Mouse (Mus musculus): ENCODE data around the gene Trim34a.
"Not testable (repeated sequence)": the region's sequence is repeated elsewhere in the genome, so short reads cannot be mapped to it uniquely, and the experiment has no call there.

Gene Trim34a

DNA sequence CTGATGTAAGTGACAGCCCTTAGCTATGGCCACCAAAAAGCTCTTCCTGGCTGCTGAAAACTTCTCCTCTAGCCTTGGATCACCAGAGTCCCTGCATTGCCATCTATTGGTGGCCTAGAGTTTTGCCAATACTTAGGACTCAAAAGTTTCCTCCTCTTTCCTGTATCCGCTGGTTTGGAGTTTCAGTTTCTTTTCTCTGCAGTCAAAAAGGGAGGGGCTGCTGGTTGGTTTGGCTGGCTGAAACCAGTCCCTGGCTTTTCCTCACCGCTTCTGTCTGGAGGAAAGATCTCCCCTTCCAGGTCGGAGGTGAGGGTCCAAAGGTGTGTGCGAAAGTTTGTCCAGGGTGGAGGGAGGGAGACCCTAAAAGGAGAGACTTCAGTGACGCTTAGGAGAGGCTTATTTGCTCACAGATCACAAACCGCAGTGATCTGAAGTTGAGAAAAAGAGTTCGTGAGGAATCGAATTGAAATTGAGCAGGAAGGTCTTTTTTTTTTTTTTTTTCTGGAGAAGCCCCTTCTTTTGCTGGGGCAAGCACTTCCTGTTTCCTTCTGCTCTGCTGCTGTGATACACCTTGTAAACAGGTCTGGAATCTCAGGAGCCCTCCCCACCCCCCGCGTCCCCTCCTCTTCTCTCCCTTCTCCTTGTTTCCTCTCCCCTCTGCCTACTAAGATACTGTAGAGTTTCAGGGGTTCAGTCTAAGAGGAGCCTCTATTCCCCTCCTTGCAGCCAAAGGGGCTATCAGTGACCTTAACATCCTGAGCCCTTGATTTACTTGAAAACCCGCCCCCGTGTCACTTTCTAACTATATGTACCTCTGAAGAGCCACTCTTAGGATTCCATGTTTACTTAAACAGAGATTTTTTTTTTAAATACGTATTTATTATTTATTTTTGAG is at the start of gene Trim34a:
Gene Trim34a, plus strand, starts transcription at position 171 of the 895 bp plus-strand sequence.
- peak; percentile 91 for DNase-seq (ENCODE audit: low read depth)

DNA sequence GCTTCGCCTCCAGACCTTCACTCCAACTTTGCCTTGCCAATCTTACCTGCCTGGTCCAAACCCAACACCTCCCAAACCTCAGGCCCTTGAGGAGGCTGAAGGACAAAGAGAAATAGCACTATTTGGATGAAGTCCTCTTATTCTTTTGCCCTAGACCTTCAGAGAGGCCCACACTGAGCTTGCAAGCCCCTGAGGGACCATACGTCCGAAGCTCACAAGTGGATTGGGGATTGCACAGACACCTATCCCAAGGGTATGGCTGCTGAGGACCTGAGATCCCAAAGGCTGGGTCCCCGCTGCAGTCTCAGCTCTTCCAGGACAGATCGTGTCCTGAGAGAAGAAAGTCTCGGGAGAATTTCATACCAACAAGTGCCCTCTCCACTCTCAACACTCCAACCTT is 48.4 kb upstream of the Trim34a start, which contains the start of gene Olfr649:
Gene Olfr649, minus strand, starts transcription at position 101 of the 400 bp plus-strand sequence.
- DNase-seq (ENCODE audit: low read depth) = no peak

DNA sequence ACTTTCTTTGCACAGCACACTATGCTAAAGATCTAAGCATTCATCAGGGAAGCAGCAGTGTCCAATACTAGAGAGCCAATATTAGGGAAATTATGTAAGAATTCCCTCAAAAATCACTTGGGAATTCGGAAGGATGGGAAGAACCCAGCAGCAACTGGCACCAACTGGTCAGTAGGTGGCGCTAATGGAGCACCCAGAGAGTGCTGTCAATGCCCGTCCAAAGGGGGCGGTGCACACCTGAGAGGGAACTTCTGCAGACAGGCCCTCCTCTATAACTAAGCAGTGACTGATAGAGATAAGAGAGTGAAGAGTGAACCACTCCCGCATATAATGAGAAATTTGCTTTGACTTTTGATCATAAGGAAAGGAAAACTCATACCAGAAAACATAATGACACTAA is 44.4 kb upstream of the Trim34a start:
- peak; percentile 84 for DNase-seq (ENCODE audit: low read depth)

DNA sequence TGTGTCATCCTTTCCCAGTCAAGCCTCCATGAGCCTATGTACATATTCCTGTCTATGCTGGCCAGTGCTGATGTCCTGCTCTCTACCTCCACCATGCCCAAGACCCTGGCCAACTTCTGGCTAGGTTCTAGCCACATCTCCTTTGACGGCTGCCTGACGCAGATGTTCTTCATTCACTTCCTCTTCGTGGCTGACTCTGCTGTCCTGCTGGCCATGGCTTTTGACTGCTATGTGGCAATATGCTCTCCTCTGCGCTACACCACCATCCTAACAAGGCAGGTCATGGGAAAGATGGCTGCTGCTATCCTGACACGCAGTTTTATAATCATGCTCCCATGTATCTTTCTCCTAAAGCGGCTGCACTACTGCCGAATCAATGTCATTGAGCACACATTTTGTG is 38.1 kb upstream of the Trim34a start:
- no peak for DNase-seq (ENCODE audit: low read depth)

DNA sequence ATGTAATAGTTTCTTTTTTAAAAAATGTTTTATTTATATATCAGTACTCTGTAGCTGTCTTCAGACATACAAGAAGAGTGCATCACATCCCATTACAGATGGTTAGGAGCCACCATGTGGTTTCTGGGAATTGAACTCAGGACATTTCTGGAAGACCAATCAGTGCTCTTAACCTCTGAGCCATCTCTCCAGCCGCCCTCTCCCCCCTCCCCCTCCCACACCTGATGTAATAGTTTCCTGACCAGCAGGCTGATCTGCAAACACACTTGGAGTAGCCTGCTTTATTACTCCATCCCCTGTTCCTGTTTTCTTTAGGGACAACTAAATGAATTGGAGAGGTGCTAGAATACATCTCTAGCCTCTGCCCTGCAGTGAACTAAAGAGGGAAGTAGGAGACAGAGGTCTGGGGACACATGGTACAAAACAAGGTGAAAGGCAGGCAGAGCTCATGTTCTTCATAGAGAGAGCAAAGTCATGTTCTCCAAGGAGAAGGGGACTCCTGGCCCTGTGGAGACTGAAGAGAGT is 28.2 kb upstream of the Trim34a start:
- DNase-seq (ENCODE audit: low read depth) = no peak

DNA sequence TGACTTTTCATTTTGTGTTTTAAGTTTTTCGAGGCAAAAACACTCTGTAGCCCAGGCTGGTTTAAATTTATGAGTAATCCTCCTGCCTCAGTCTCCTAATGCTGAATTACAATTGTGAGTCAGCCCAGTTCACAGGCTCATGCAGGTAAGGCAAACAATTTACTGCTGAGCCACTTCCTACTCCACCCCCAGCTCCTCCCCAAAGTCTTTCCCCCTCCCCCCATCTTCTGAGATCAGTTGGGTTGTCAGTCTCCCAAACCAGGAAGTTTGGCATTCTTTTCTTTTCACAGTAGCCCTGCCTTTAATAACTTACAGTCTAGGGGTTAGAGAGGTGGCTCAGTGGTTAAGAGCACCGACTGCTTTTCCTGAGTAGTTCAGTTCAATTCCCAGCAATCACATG is 26.4 kb upstream of the Trim34a start:
- DNase-seq (ENCODE audit: low read depth) = peak; percentile 42

DNA sequence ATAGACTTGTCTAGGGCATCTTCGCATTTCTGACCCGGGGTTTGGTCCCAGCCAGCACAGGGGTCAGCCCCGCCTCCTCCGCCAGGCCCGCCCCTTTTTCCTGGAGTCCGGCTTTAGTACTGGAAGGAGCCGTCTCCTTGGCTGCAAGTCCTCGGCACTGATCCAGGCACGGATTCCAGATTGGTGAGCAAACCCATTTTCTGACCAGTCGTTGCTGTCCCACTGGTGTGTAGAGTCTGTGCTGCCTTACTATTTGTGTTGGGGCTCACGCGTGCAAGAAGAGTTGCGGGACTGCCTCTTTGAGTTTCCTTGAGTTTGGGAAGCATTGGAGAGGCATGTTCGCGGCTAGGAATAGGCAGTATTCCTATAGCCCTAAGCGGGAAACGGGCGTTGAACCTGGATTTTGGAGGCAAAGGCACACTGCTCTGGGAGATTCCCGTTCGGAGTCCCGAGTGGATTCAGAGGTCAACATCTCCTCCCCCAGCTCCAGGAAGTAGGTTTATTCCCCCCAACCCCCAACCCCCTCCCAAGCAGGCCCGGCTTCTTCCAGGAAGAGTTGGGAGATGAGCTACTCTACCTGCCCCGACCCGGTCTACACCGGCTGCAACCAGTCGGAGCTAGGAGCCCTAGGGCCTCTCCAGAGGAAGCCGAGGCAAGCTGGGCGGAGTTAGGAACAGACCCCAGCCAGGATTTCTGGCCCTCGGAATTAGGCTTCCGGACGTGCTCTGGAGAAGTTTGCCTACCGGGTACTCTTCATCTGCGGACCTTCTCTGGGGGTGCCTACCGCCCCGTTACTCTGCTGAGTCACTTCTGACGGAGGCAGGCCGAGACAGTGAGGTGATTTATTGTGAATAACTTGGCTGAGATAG is 25.3 kb upstream of the Trim34a start, which contains the start of gene Trim6:
Gene Trim6, plus strand, starts transcription at position 93 of the 869 bp plus-strand sequence.
- peak; percentile 26 for DNase-seq (ENCODE audit: low read depth)

DNA sequence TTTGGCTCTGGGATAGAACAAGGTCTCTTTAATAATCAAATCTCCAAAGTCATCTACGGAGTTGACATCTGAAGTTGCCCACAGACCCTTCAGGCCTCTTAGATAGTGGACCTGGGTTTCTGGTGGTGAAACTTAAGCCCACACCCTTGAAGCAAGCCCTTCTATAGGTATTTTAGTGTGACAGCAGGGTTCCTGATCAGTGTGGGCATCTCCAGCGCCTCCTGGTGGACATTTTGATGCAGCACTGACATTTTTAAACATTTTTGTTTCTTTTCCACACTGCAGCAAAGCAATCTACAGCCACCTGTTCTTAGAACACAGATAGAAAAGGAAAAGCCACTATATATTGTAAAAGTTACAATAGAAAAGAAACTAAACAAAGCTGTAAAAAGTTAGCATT is 13.1 kb upstream of the Trim34a start:
- DNase-seq (ENCODE audit: low read depth) = peak; percentile 81

DNA sequence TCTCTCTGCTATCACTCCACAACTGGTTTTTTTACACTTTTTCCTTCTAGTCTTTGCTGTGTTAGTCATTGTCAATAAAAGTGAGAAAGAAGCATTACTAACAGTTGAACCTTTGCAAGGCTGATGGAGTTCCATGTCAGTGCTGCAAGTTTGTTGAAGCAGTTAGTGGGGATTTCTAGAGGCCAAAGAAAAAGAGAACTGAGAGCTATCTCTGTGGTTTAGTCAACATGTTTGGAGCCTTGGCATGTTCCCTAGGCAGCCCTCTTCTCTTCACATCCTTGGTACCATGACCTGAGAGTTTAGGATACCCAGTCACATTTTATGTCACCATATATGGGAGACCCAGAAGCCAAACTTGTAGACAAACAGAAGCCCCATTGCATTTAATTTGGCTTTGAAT is 3.4 kb upstream of the Trim34a start:
- DNase-seq (ENCODE audit: low read depth) = no peak

DNA sequence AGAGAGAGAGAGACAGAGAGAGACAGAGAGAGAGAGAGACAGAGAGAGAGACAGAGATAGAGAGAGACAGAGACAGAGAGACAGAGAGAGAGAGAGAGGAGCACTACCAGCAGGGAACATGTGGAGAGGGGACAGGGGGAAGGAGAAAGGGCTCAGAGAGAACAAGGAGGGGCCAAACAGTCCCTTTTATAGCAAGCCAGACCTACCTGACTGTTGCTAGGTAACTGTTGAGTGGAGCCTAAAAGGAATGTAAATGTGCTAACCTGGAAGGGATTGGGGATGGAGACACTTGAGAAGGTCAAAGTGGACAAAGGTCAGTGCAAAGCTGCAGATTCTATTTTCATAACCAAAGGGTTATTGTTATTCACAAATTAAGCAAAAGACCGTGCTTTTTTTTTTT is 641 bp upstream of the Trim34a start:
- no peak for DNase-seq (ENCODE audit: low read depth)

DNA sequence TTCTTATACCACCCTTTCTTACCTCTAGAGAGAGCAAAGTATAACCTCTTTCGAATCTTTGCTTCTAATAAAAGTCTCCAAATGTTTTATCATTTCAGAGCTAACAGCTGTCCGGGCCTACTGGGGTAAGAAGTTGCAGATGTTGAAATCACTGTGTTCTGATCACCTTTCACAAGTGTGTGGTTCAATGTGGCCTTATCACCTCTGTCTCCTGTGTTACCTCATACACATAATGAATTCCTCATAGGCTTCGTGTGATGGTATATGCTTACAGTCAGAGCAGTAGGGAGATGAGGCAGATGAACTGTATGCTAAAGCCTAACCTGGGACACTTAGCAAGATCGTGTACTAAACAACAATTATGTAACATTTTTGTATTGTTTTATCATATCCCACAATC is 16.1 kb downstream of the Trim34a start:
- not testable (repeated sequence) for DNase-seq (ENCODE audit: low read depth)

DNA sequence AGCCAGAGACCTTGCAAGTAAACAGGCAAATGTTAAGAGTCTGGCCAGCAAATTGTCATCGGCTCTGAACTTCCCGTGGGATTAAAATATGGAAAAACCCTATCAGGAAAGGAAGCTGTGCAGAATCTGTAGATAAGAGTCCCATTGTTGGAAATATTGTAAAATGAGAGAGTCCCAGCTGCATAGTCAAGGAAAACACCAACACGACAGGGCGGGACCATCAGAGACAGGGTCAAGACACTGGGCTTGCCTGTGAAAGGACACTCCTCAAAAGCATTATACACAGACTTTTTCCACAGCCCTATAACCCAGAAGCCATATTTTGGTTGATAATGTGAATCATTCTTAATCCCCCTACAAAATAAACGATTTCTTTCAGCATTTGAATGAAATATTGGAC is 21.1 kb downstream of the Trim34a start:
- not testable (repeated sequence) for DNase-seq (ENCODE audit: low read depth)

DNA sequence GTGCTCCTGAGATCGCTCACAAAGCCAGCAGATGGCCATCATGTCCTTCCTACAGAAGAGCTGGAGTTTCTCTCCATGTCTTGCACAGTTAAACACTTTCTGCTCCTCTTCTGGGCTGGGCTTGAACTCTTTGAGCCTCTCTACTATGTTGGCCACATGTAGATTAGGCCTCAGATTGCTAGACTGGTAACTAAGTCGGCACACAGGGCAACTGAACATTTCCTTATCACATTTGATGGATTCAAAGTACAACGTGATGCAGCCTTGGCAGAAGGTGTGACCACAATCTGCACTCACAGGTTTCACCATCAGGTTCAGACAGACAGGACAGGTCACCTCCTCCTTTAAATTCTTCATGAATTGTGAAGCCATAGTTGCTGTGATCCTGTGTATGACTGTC is 35.1 kb downstream of the Trim34a start:
- not testable (repeated sequence) for DNase-seq (ENCODE audit: low read depth)

DNA sequence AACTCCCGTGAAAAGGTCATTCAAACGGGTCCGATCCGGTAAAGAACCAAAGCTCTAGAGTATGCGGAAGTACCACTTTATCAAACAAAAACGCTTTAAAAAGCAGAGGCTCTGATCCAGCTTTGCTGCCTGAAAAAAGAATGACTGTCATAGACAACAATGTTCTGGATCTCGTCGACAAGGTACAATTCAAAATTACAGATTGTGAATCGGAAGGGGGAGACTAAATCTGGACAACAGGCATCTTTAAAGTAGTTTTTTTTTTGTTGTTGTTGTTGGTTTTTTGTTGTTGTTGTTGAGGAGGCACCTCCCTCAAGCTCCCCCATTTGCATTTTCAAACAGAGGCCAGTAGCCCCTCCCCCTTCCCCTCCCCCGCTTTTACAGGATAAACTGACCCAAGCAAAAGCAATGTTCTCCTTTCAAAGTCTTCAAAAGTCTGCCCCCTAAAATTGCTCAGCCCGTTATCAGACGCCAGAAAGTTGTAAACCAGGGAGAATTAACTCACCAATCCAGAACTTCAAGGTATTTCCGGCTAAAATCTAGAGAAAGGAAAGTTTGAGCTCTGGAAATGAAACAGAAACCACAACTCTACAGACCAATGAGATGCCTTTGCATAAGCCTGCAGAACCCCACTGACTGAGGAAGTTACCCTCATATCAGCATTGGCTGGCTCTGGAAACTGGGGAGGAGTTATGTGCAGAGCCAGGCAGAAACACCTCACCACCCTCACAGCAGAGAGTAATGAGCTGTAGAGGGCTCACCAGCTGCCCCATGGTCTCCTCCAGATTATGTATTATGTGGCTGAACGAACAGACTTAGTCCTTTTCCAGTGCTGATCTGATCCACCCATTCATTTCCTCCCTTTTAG is 43.6 kb downstream of the Trim34a start, which contains the start of gene Trim5:
Gene Trim5, minus strand, starts transcription at position 519 of the 868 bp plus-strand sequence.
- peak; percentile 58 for DNase-seq (ENCODE audit: low read depth)

DNA sequence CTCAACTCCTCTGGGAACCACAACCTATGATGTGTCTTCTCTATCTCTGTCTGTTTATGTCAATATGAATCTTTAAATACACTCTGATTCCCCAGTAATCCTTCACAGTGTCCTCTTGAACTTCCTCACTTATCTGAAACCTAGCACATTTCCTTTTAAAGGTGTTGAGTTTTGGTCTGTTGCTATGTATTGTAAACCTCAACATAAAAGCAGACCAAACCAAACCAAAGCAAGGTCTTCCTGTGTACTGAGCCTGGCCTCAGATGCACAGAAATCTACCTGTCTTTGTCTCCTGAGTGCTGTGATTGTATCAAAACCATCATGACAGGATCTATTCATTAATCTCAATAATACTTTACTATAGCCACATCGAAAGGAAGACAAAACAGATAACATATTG is 46.4 kb downstream of the Trim34a start:
- DNase-seq (ENCODE audit: low read depth) = peak; percentile 84

DNA sequence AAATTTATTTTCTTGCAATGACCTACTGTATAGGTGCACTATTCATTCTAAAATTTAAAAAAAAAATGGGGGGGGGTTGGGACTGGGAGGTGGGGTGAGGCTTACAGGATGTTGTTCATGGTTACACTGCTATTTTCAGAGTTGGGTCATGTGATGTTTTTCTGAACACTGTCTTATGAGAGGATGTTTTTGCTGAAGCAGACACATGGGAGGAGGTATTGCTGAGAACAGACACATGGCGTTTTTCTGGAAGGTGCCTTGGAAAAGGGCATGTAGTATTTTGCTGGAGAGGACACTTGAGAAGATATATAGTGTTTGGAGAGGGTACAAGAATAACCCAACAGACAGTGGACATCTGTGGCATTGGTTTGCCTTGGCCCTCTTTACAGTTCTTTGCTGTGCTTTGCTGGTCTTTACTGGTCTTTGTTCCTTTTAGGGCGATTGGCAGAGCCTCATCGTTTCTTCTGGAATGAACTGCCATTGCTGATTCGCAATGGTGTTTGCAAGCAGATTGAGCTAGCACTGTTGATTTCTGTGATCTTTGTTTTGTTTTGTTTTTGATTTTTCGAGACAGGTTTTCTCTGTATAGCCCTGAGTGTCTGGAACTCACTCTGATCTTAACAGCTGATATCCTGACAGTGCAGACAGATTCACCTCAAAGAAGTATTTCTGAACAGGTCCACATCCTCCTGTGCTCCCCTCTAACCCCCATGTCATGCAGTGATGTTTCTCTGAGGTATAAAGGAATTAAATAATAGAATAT is 47.6 kb downstream of the Trim34a start:
- DNase-seq (ENCODE audit: low read depth) = peak; percentile 84

Data from naive thymus-derived CD4-positive, alpha-beta T cell, adult 2 months (primary cell).